Mouse (Mus musculus) testis, adult 2 months (tissue): ENCODE measurements around the gene Bank1. TPM values are rescaled to one million over a fixed set of nuclear protein-coding genes. Genes with fewer than 3 reads are reported as not detected.

Experiments
- H3K27ac ChIP-seq: fragments of 200-500 bp; 2 replicates; pipeline ENCODE4 v1.5.1; 2012; ENCODE audit warnings: low read depth, low read length; ENCODE audit not compliant: control insufficient read depth, insufficient read depth
- H3K27me3 ChIP-seq: fragments of 200-500 bp; 2 replicates; pipeline ENCODE4 v1.6.1; 2012; ENCODE audit warnings: mild to moderate bottlenecking, low read length, moderate library complexity; ENCODE audit not compliant: control insufficient read depth, insufficient read depth
- H3K36me3 ChIP-seq: fragments of 200-500 bp; 2 replicates; pipeline ENCODE4 v1.6.1; 2012; ENCODE audit warnings: mild to moderate bottlenecking, low read length; ENCODE audit not compliant: control insufficient read depth, insufficient read depth
- H3K4me1 ChIP-seq: fragments of 200-500 bp; 2 replicates; pipeline ENCODE4 v1.6.1; 2012; ENCODE audit warnings: low read length; ENCODE audit not compliant: control insufficient read depth, insufficient read depth
- H3K4me3 ChIP-seq: fragments of 200-500 bp; 2 replicates; pipeline ENCODE4 v1.5.1; 2012; ENCODE audit warnings: low read depth, mild to moderate bottlenecking, low read length, moderate library complexity, mixed read lengths; ENCODE audit not compliant: control insufficient read depth
- CTCF ChIP-seq: fragments of 200-500 bp; IDR thresholded peaks from 2 replicates; pipeline ENCODE4 v1.5.1; 2012; ENCODE audit warnings: low read depth, mild to moderate bottlenecking, inconsistent platforms, low read length, moderate library complexity; ENCODE audit not compliant: control insufficient read depth, insufficient read depth, insufficient replicate concordance
- POLR2A ChIP-seq: fragments of 200-500 bp; IDR thresholded peaks from 2 replicates; pipeline ENCODE4 v1.6.1; 2012; ENCODE audit warnings: low read depth, mild to moderate bottlenecking, inconsistent platforms, low read length, moderate library complexity; ENCODE audit not compliant: control insufficient read depth
- polyA plus RNA-seq: library from polyadenylated mRNA; depleted of rRNA; stranded (reverse); fragments of >200 nt; gene quantifications from 2 replicates; pipeline ENCODE4 v1.2.3, GENCODE M21; 2012

Gene Bank1
- polyA plus RNA-seq, 1 experiment: 0.11 TPM

GRCm38 (mm10) chr3:136252820-136253219 is 73.0 kb downstream of the Bank1 start:
- TF ChIP-seq POLR2A (no peak), CTCF (no peak)
- Histone ChIP-seq H3K4me3 (no peak overlapping the region), H3K27ac (no peak overlapping the region), H3K27me3 (no peaks in the 10 kb centered on the region), H3K4me1 (no peaks in the 10 kb centered on the region), H3K36me3 (no peaks in the 10 kb centered on the region)

GRCm38 (mm10) chr3:136251578-136251977 is 74.3 kb downstream of the Bank1 start:
- H3K27ac ChIP-seq: no peak overlapping the region
- no peaks in the 10 kb centered on the region for H3K4me1 ChIP-seq
- TF ChIP-seq CTCF: no peak
- no peak for TF ChIP-seq POLR2A
- no peak overlapping the region for H3K4me3 ChIP-seq
- no peaks in the 10 kb centered on the region for H3K27me3 ChIP-seq
- no peaks in the 10 kb centered on the region for H3K36me3 ChIP-seq

- Histone ChIP-seq H3K4me1 (no peaks in the 10 kb centered on the region), H3K4me3 (no peak overlapping the region), H3K27me3 (no peaks in the 10 kb centered on the region), H3K36me3 (no peaks in the 10 kb centered on the region), H3K27ac (no peak overlapping the region)
- TF ChIP-seq CTCF: no peak
- TF ChIP-seq POLR2A: no peak
Observed at GRCm38 (mm10) chr3:136247331-136247730, 78.5 kb downstream of the Bank1 start.

GRCm38 (mm10) chr3:136244931-136245330 is 80.9 kb downstream of the Bank1 start:
- Histone ChIP-seq H3K4me3 (no peak overlapping the region), H3K27me3 (no peaks in the 10 kb centered on the region), H3K4me1 (no peaks in the 10 kb centered on the region), H3K27ac (no peak overlapping the region), H3K36me3 (no peaks in the 10 kb centered on the region)
- TF ChIP-seq CTCF (no peak), POLR2A (no peak)

- TF ChIP-seq POLR2A (no peak), CTCF (no peak)
Observed at GRCm38 (mm10) chr3:136238790-136239189, 87.1 kb downstream of the Bank1 start.

GRCm38 (mm10) chr3:136233507-136233906 is 92.4 kb downstream of the Bank1 start:
- Histone ChIP-seq H3K36me3 (no peaks in the 10 kb centered on the region), H3K4me1 (no peaks in the 10 kb centered on the region), H3K4me3 (no peak overlapping the region), H3K27ac (no peak overlapping the region), H3K27me3 (no peaks in the 10 kb centered on the region)
- TF ChIP-seq POLR2A (no peak), CTCF (no peak)

More at GRCm38 (mm10) chr3:136238790-136239189, 87.1 kb downstream of the Bank1 start:
- Histone ChIP-seq H3K27me3 (no peaks in the 10 kb centered on the region), H3K27ac (no peak overlapping the region), H3K4me1 (no peaks in the 10 kb centered on the region), H3K36me3 (no peaks in the 10 kb centered on the region), H3K4me3 (no peak overlapping the region)

GRCm38 (mm10) chr3:136230602-136231151 is 95.2 kb downstream of the Bank1 start:
- H3K27me3 ChIP-seq: no peaks in the 10 kb centered on the region
- TF ChIP-seq POLR2A (no peak), CTCF (no peak)
- no peaks in the 10 kb centered on the region for H3K4me1 ChIP-seq
- H3K4me3 ChIP-seq: no peak overlapping the region
- no peak overlapping the region for H3K27ac ChIP-seq
- H3K36me3 ChIP-seq: no peaks in the 10 kb centered on the region
